ENCODE assay signal across 15 mouse cellular contexts in genomic region chr16:43474941-43475728, GRCm38 (mm10).
DNase-seq lines count a peak whose midpoint lies in the region; TF ChIP-seq lines count a peak whose summit lies in the region.
"Had no signal": no experiment of that assay in that cellular context is flagged by ENCODE, and none has a peak within 500 bp of the region (broad histone marks: within the 10 kb centered on the region; RNA-seq: fewer than 3 reads in every experiment).

No protein-coding gene starts in this region.

- TF ChIP-seq CTCF in heart, adult 2 months (IDR thresholded peaks at IDR 0.05) = no peak

- H3K4me1 ChIP-seq in heart, adult 2 months (ENCODE audit: control insufficient read depth, insufficient read depth, low read length) = peaks cover 5% of the 10 kb centered on the region
- peaks cover 7% of the 10 kb centered on the region; the same call in 1 of the 2 replicates for H3K4me1 ChIP-seq in heart, embryonic 10.5 days
- peaks cover 10% of the 10 kb centered on the region for H3K4me1 ChIP-seq in brown adipose tissue, adult 24 weeks (ENCODE audit: control insufficient read depth, insufficient read depth, insufficient read length, low read length)
- H3K4me1 ChIP-seq: forebrain, embryonic 12.5 days; intestine, embryonic 15.5 days; limb, embryonic 15.5 days had no signal

- H3K9ac ChIP-seq in heart, adult 2 months (ENCODE audit: low read depth, low read length) = no peak overlapping the region
- H3K9ac ChIP-seq: forebrain, embryonic 12.5 days; hindbrain, embryonic 13.5 days; intestine, embryonic 15.5 days; limb, embryonic 15.5 days had no signal

- H3K27me3 ChIP-seq in heart, adult 2 months (ENCODE audit: control insufficient read depth, insufficient read depth, low read length) = no peaks in the 10 kb centered on the region
- H3K27me3 ChIP-seq in heart, embryonic 10.5 days (ENCODE audit: insufficient read depth, poor library complexity, severe bottlenecking) = no peaks in the 10 kb centered on the region
- H3K27me3 ChIP-seq: forebrain, embryonic 12.5 days; hindbrain, embryonic 13.5 days; intestine, embryonic 15.5 days; limb, embryonic 15.5 days had no signal

- 50% methylated on average over 11 of the region's 11 CpGs for WGBS in heart, adult 2 months
- WGBS in heart, embryonic 10.5 days = 72% methylated on average over 11 of the region's 11 CpGs

- TF ChIP-seq POLR2A in heart, adult 2 months (IDR thresholded peaks at IDR 0.05; ENCODE audit: insufficient read depth, low read depth, low read length) = no peak

- H3K36me3 ChIP-seq in heart, adult 2 months (ENCODE audit: control insufficient read depth, insufficient read depth, low read length) = peaks cover 13% of the 10 kb centered on the region
- H3K36me3 ChIP-seq in heart, embryonic 10.5 days = no peaks in the 10 kb centered on the region
- H3K36me3 ChIP-seq: forebrain, embryonic 12.5 days; hindbrain, embryonic 13.5 days; intestine, embryonic 15.5 days; limb, embryonic 15.5 days had no signal

- no peak overlapping the region; the same call in 1 of the 2 replicates for H3K4me3 ChIP-seq in heart, adult 2 months
- no peak overlapping the region for H3K4me3 ChIP-seq in heart, embryonic 10.5 days
- peak overlapping the region; percentile 40 for H3K4me3 ChIP-seq in brown adipose tissue, adult 24 weeks (ENCODE audit: insufficient read depth, low read depth, low read length)
- H3K4me3 ChIP-seq: forebrain, embryonic 12.5 days; hindbrain, embryonic 13.5 days; intestine, embryonic 15.5 days; limb, embryonic 15.5 days had no signal

- peak in 1 of 2 experiments; percentile 41 for DNase-seq in heart, adult 2 months
- no peak for DNase-seq in heart, embryonic 10.5 days (ENCODE audit: low spot score)
- peak; percentile 35 to 43 for DNase-seq in lung, adult 18-20 months
- DNase-seq in lung, postnatal 10 days = no peak
- DNase-seq in lung, postnatal 36 days = peak; percentile 61
- DNase-seq in B cell, adult 2 months = no peak
- DNase-seq: cerebellum, postnatal 10 days; kidney, postnatal 4 days; right cerebral cortex, postnatal 4 days; thymus, postnatal 4 days had no signal

- TF ChIP-seq EP300 in heart, adult 2 months (IDR thresholded peaks at IDR 0.05; ENCODE audit: insufficient read depth, low read depth, low read length) = no peak

- peak overlapping the region; percentile 54 for H3K27ac ChIP-seq in heart, adult 2 months
- no peak overlapping the region for H3K27ac ChIP-seq in heart, embryonic 10.5 days
- peak overlapping the region; percentile 73 for H3K27ac ChIP-seq in brown adipose tissue, adult 24 weeks (replicated peaks; ENCODE audit: low read depth, low read length)
- H3K27ac ChIP-seq: forebrain, embryonic 12.5 days; hindbrain, embryonic 13.5 days; intestine, embryonic 15.5 days; limb, embryonic 15.5 days had no signal

- no peaks in the 10 kb centered on the region for H3K9me3 ChIP-seq in heart, embryonic 10.5 days
- H3K9me3 ChIP-seq: forebrain, embryonic 12.5 days; hindbrain, embryonic 13.5 days; intestine, embryonic 15.5 days; limb, embryonic 15.5 days had no signal

- H3K79me2 ChIP-seq in heart, adult 2 months (replicated peaks; ENCODE audit: control insufficient read depth, insufficient read depth, low read length) = no peaks in the 10 kb centered on the region

- intact Hi-C loops in heart, adult 2 months (cut with DNase I) = no loop called here

Comparison
In these comparisons a context has a peak if more than half of its experiments do, and no peak if none do; other contexts are left out.
1. DNase-seq: peak in lung, adult 18-20 months (2 of 2) and lung, postnatal 36 days (single experiment); none in heart, embryonic 10.5 days (single experiment), lung, postnatal 10 days (single experiment) and B cell, adult 2 months (0 of 2).